Mouse (Mus musculus) adrenal gland, postnatal 14 days (tissue): ENCODE measurements around the gene Atp5b. TPM values are rescaled to one million over a fixed set of nuclear protein-coding genes. Genes with fewer than 3 reads are reported as not detected.

Experiments
- DNase-seq: peaks from one replicate; pipeline ENCODE4 v3.0.0; 2021; ENCODE audit warnings: mixed read lengths
- microRNA-seq, 2 experiments: library from miRNA; unstranded; fragments of <30 nt; microRNA quantifications; one replicate each; pipeline ENCODE4 v1.2.0; 2021
- total RNA-seq: library from RNA; stranded (reverse); gene quantifications from 2 replicates; pipeline ENCODE4 v1.2.3, GENCODE M21; 2021

The Atp5b gene
- total RNA-seq, 1 experiment from 2014 or later = 4,143 TPM

DNA sequence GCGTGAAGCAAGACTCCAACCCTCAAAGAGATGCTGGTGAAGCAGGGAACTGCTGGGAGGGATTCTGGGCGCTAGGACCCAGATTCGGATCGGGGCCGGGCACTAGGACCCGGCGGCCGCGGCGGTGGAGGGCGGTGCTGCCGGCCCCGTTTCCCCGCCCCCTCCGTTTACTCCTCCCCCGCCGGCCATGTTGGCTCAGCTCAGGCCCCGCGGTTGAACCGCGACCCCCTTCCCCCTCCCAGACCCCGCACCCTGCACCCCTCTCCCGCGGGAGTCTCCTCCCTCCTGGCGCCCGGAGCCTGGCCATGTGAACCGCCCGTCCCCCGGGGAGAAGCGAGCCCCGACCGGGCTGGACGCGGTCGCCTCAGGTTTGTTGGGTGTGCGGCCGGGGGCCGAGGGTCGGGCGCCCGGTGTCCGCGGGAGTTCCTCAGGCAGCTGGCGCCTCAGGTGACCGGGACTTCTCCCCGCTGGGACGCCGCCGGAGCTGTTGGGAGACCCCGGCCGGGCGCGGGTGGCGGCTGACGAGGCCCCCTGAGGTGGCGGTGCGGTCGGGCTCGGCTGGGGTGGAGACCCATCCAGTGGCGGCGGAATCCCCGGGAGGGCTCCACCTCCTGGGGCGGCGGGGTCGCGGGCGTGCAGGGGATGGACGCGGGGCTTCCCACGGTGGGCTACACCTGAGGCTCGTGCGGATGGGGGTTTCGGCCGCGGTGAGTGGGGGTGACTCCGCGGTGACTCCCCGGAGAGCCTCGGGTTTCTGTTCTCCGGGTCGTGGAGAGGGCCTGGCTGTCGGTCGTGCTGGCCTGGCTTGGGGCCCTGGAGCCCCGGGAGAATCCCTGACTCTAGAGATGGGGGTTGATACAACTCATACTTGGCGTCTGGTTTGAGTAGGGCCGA lies 13.9 kb downstream of the Atp5b start:
- DNase-seq = peak; percentile 95

DNA sequence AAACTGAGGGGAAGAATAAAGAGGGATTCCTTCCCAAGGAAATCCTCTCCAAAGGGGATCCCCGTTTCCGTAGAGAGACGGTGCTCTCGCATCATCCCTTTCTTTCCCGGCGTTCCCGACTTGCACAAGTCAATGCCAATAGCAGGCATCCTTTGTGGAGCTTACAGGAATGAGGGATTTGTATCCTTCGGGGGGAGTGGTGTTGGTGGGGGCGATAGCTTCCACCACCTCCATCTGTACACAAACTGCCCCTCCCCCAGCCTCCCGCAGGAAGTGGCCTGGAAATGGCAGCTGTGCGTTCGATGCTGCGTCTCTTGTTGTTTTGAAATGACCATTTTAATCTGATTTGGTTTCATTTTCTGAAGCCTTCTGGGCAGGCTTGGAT lies 14.5 kb downstream of the Atp5b start:
- DNase-seq = peak; percentile 87

DNA sequence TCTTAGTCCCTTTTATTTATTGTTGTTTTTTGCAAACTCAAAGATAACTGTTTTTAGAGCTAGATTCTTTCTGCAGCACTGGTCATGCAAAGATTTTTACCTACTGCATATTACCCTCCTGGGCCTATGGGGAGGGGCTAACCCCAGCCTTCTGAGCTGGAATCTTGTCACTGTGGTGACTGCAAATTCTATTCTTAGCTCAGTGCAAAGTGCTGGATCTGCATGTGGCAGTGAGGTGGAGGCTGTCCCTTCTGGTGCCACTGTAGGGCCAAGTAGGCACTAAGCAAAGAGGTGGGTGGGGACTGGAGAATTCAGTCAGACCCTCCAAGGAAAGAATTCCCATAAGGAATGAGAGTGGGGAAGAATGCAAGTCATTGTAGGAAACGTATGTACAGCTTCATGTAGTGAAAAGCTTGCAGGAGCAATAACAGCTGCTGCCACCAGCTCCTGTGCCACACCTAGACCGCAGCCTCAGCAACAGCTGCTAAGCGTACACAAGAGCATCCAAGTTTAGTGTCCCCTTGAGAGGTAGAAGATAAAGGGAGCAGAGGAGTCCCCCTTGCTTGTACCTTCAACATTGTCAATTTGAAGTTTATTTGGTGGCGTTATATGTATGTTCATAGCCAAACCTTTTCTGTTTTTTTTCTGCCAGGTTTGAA lies 27.2 kb downstream of the Atp5b start:
- no peak for DNase-seq

DNA sequence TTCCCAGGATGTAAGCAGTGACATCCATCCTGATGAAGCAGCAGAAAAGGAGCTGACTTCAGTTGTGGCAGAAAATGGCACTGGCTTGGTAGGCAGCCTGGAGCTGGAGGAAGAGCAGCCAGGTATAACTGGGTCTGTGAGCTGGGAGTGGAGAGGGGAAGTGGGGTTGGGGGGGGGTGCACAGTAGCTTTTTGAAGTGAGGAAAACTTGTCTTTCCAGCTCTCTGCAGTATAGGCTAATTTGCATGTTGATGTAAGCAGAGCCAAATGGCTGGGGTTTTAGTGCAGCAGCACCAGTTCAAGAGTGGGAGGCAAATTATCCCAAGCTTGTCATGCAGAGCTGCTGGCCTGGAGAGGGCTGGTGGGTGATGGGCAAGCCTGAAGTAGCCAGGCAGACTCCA lies 28.2 kb downstream of the Atp5b start:
- no peak for DNase-seq

DNA sequence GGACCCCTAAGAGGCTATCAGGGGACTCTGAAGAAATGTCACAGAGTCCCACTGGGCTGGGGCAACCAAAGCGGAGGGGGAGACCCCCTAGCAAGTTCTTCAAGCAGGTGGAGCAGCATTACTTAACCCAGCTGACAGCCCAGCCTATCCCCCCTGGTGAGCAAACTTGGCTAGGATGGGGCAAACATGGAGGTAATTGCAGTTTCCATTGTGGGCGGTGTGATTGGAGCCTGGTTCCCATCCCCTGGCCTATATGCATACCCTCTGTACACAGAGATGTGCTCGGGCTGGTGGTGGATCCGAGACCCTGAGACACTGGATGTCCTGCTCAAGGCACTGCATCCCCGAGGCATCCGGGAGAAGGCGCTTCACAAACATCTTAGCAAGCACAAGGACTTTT lies 40.8 kb downstream of the Atp5b start:
- no peak for DNase-seq

DNA sequence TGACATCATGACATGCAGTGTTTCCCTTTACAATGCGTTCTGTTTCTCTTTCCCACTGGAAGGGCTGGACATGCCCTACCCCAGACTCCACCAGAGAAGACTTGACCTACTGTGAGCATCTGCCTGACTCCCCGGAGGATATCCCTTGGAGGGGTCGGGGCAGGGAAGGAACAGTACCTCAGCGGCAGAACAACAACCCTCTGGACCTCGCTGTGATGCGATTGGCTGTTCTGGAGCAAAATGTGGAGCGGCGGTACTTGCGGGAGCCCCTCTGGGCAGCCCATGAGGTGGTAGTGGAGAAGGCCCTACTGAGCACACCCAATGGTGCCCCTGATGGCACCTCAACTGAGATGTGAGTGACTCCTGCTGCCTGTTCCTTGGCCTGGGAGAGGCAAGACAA lies 41.8 kb downstream of the Atp5b start:
- no peak for DNase-seq

DNA sequence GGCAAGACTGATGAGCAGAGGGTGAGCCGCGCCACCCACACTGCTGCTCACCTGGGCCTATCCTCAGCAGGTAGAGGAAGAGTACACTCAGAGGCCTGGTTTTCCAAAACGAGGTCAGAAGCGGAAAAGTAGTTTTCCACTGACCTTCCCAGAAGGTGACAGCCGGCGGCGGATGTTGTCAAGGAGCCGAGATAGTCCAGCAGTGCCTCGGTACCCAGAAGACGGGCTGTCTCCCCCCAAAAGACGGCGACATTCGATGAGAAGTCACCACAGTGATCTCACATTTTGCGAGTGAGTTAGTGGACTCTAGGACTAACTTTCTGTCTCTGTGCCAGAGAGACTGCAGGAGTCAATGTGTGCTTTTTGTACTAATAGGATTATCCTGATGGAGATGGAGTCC lies 42.9 kb downstream of the Atp5b start:
- no peak for DNase-seq

DNA sequence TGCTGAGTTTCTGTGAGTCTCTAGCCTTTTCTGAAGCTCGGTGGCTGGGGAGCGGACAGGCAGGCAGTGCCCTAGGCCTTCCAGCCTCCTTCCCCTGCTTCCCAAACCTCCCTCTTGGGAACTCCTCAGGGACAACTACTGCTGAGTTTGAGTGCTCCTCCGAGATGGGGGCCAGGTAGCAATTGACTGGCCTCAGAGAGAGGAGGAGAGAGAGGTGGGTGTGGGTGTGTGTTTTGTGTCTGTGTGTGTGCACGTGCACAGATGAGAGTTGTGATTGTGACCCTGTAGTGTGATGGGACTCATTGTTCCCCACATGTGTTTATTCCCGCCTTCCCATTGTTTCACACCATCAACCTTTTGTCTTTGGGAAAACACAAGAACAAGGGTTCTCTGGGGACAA lies 44.4 kb downstream of the Atp5b start:
- DNase-seq = no peak

DNA sequence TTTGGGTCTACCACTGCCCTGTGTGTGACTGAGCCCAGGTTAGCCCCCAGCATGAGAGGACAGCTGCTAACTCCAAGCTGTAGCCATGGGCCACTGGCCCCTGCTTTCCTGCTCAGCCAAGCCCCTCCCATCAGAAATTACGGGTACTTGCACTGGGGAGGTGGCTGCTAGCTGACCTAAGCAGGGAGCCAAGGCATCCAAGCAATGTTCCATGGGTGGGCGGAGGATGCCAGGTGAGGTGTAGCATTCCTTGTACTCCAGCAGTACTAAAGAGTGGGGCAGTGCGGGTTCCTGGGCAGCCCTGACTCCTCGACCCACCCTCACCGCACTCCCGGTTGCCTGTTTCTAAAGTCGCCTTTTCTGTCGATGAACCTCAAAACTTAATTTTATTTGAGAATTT lies 45.1 kb downstream of the Atp5b start:
- DNase-seq = no peak

DNA sequence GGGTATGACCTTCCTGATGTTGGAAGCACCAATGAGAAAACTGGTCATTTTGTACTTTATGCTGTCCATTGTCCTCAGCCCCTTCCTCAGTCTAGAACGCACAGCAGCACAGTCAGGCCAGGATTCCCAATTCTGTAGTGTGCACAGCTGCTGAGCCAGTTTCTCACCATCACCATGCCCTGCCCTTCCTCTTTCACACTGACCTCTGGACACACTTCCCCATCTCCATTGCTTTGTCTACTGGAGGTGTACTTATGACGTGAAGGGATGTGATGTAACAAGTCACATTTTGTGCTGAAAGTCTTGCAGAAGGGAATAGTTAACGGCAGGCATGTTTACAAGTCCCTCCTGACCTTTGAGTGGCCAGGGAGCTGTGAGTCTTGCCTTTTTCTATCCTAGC lies 48.2 kb downstream of the Atp5b start:
- no peak for DNase-seq

DNA sequence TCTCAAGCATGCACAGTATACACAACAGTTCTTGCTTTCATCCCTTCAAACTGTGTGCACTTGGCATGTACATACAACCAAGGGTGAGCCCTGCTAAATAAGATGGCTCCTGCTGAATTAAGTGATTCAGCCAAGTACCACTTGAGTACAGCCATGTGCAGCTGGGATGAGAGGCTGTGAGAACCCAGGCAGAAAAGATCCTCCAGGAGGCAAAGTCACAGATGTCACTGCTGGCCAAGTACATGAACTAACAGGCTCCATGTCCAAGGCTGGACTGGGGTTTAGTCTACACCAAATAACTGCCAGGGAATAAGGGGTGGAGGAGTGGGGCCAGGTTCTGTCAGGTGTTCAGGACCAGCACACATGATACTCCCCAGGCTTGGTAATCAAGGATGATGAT lies 48.7 kb downstream of the Atp5b start:
- DNase-seq = no peak

DNA sequence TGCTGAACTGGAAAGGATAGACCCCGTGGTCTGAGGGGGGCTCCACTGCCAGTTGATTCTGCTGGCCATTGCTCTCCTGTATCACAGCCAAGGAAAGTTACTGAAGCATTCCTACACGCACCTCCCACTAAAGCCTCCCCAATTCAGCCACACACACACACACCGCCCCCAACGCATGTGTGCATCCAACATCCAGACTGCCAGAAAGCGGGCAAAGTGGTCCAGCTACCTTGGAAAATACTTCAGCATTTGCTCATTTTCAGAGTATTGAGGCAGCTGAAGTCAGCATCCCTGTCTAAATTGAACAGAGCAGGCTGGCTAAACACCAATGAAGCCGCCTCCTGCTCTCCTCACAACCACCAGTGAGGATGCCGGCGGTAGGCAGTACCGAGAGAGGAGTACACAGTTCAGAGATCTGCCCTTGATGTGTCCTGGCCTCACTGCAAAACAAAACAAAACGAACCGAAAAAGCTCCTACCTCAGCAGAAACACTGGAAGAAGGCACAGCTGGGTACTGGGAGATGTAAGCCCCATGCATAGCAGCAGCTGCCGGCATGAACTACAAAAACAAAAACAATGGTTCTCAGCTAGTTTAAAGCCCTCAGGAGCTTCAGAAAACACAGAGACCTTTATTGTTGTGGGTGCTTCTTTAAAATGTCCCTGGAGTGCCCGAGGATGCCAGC lies 50.7 kb downstream of the Atp5b start:
- DNase-seq = no peak

DNA sequence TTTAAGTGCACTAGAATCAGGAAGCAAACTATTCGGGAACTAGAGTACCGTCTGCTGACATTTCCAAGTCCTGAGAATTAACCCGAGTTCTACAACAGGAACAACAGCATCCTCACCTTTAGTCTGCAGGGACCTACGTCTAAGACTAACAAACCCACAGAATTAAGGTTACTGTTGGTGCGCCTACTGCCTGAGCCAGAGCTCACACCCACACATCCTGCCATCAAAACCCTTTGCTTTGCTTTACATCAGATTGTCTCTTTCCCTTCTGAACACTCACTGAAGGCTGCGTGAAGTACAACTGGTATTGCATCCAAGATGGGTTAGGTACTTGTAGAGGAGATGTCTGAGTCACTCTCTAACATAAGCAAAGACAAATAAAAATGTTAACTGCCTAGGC lies 52.3 kb downstream of the Atp5b start:
- no peak for DNase-seq

Small RNA genes lying within 50 kb of the gene (microRNA-seq; reads per million reads assigned to microRNA genes)
- gene Mir677 = 49.5 to 64.0 reads per million in 2 experiments

Other genes starting within 250 kb of the Atp5b start
- gene Rdh19, start 233.3 kb upstream of the Atp5b start, total RNA-seq = not detected in 2 replicates
- 1.4 TPM in 1 of 2 replicates, not detected in the other for gene Rdh16f2, start 216.8 kb upstream of the Atp5b start, total RNA-seq
- 3.9 and 81.0 TPM in 2 replicates for gene Rdh7, start 194.5 kb upstream of the Atp5b start, total RNA-seq
- 0.56 and 1.7 TPM in 2 replicates for gene Sdr9c7, start 184.8 kb upstream of the Atp5b start, total RNA-seq
- gene Hsd17b6, start 75.7 kb upstream of the Atp5b start, total RNA-seq = 0.56 and 7.7 TPM in 2 replicates
- gene Prim1, start 68.1 kb upstream of the Atp5b start, total RNA-seq = 11.0 and 13.6 TPM in 2 replicates
- gene Naca, start 47.7 kb upstream of the Atp5b start, total RNA-seq = 617 and 658 TPM in 2 replicates
- gene Ptges3, start 24.3 kb upstream of the Atp5b start, total RNA-seq = 157 and 172 TPM in 2 replicates
- gene Baz2a, start 8.3 kb downstream of the Atp5b start, total RNA-seq = 44.3 and 51.5 TPM in 2 replicates
- gene Rbms2, start 97.0 kb downstream of the Atp5b start, total RNA-seq = 73.9 and 78.9 TPM in 2 replicates
- 2.9 and 31.3 TPM in 2 replicates for gene Gls2, start 111.2 kb downstream of the Atp5b start, total RNA-seq
- 18.9 and 21.5 TPM in 2 replicates for gene Spryd4, start 128.5 kb downstream of the Atp5b start, total RNA-seq
- not detected in 2 replicates for gene Mip, start 142.6 kb downstream of the Atp5b start, total RNA-seq
- 16.5 and 19.3 TPM in 2 replicates for gene Timeless, start 148.8 kb downstream of the Atp5b start, total RNA-seq
- 2.0 and 46.2 TPM in 2 replicates for gene Apon, start 170.8 kb downstream of the Atp5b start, total RNA-seq
- 10.4 and 138 TPM in 2 replicates for gene Apof, start 185.4 kb downstream of the Atp5b start, total RNA-seq
- 22.0 and 25.3 TPM in 2 replicates for gene Stat2, start 187.3 kb downstream of the Atp5b start, total RNA-seq
- gene Il23a, start 215.5 kb downstream of the Atp5b start, total RNA-seq = 0.26 TPM in 1 of 2 replicates, not detected in the other
- 22.2 and 27.0 TPM in 2 replicates for gene Pan2, start 220.1 kb downstream of the Atp5b start, total RNA-seq
- gene Cnpy2, start 239.2 kb downstream of the Atp5b start, total RNA-seq = 150 and 152 TPM in 2 replicates